Mouse (Mus musculus) kidney, postnatal 36 days (tissue): ENCODE data around the gene Ssbp4.

ENCODE experiments used
- DNase-seq, 2 experiments: peaks; one replicate each; pipeline ENCODE4 v3.0.0; 2021 to 2022; ENCODE audit warnings: mixed read lengths in 2 of 2

The Ssbp4 gene

GRCm38 (mm10) chr8:70549412-70550184 lies 59.1 kb downstream of the Ssbp4 start:
- DNase-seq: no peak

GRCm38 (mm10) chr8:70547762-70548161 lies 60.9 kb downstream of the Ssbp4 start:
- DNase-seq: no peak
